Mouse (Mus musculus): Measurements from ENCODE around the gene Nrxn1. TPM values are rescaled to one million over a fixed set of nuclear protein-coding genes. Genes with fewer than 3 reads are reported as not detected.

Gene Nrxn1
- polyA plus RNA-seq, 1 experiment from 2014 or later: 1.9 TPM

GRCm38 (mm10) chr17:90934929-90935328, 157.9 kb downstream of the Nrxn1 start:
- WGBS: 70% methylated on average over 2 of the region's 2 CpGs
- H3K4me2 ChIP-seq (replicated peaks; ENCODE audit: low read depth): no peak overlapping the region

GRCm38 (mm10) chr17:90913320-90913719, 179.6 kb downstream of the Nrxn1 start:
- Histone ChIP-seq H3K4me3 (ENCODE audit: low read depth, low read length) (no peak overlapping the region), H3K9ac (ENCODE audit: low read length) (no peak overlapping the region), H3K4me2 (replicated peaks; ENCODE audit: low read depth) (no peak overlapping the region), H3K9me3 (ENCODE audit: control insufficient read depth, low read length) (no peaks in the 10 kb centered on the region), H3K27me3 (ENCODE audit: control insufficient read depth, insufficient read depth, low read length) (no peaks in the 10 kb centered on the region), H3K27ac (replicated peaks) (no peak overlapping the region), H3K4me1 (replicated peaks; ENCODE audit: control insufficient read depth, insufficient read depth) (no peaks in the 10 kb centered on the region), H3K36me3 (ENCODE audit: control insufficient read depth, insufficient read depth, low read length) (no peaks in the 10 kb centered on the region)
- DNase-seq (ENCODE audit: low spot score): no peak
- WGBS: 78% methylated on average over 2 of the region's 2 CpGs
- no peak for TF ChIP-seq CTCF (IDR thresholded peaks at IDR 0.05; ENCODE audit: low read depth)
- no peak for TF ChIP-seq EP300 (optimal IDR thresholded peaks at IDR 0.05)
- no peak for ATAC-seq (ENCODE audit: low FRiP score, low TSS enrichment)

More at GRCm38 (mm10) chr17:90934929-90935328, 157.9 kb downstream of the Nrxn1 start:
- Histone ChIP-seq H3K4me1 (replicated peaks; ENCODE audit: control insufficient read depth, insufficient read depth) (no peaks in the 10 kb centered on the region), H3K27ac (replicated peaks) (no peak overlapping the region), H3K27me3 (ENCODE audit: control insufficient read depth, insufficient read depth, low read length) (no peaks in the 10 kb centered on the region), H3K4me3 (ENCODE audit: low read depth, low read length) (no peak overlapping the region), H3K9ac (ENCODE audit: low read length) (no peak overlapping the region), H3K36me3 (ENCODE audit: control insufficient read depth, insufficient read depth, low read length) (no peaks in the 10 kb centered on the region), H3K9me3 (ENCODE audit: control insufficient read depth, low read length) (no peaks in the 10 kb centered on the region)
- TF ChIP-seq EP300 (optimal IDR thresholded peaks at IDR 0.05) (no peak), CTCF (IDR thresholded peaks at IDR 0.05; ENCODE audit: low read depth) (no peak)
- no peak for ATAC-seq (ENCODE audit: low FRiP score, low TSS enrichment)
- no peak for DNase-seq (ENCODE audit: low spot score)

- no peak for ATAC-seq (ENCODE audit: low FRiP score, low TSS enrichment)
- H3K9me3 ChIP-seq (ENCODE audit: control insufficient read depth, low read length): no peaks in the 10 kb centered on the region
- H3K36me3 ChIP-seq (ENCODE audit: control insufficient read depth, insufficient read depth, low read length): no peaks in the 10 kb centered on the region
- H3K4me3 ChIP-seq (ENCODE audit: low read depth, low read length): no peak overlapping the region
- H3K4me2 ChIP-seq (replicated peaks; ENCODE audit: low read depth): no peak overlapping the region
- no peak overlapping the region for H3K9ac ChIP-seq (ENCODE audit: low read length)
- no peak for TF ChIP-seq CTCF (IDR thresholded peaks at IDR 0.05; ENCODE audit: low read depth)
- no peak for TF ChIP-seq EP300 (optimal IDR thresholded peaks at IDR 0.05)
- no peaks in the 10 kb centered on the region for H3K4me1 ChIP-seq (replicated peaks; ENCODE audit: control insufficient read depth, insufficient read depth)
- no peak for DNase-seq (ENCODE audit: low spot score)
- H3K27me3 ChIP-seq (ENCODE audit: control insufficient read depth, insufficient read depth, low read length): no peaks in the 10 kb centered on the region
- WGBS: 70% methylated on average over 2 of the region's 2 CpGs
- no peak overlapping the region for H3K27ac ChIP-seq (replicated peaks)
Measured at GRCm38 (mm10) chr17:90912746-90913145, 180.1 kb downstream of the Nrxn1 start.

- Histone ChIP-seq H3K27me3 (ENCODE audit: control insufficient read depth, insufficient read depth, low read length) (no peaks in the 10 kb centered on the region), H3K36me3 (ENCODE audit: control insufficient read depth, insufficient read depth, low read length) (no peaks in the 10 kb centered on the region)
- ATAC-seq (ENCODE audit: low FRiP score, low TSS enrichment): no peak
Measured at GRCm38 (mm10) chr17:90912341-90912740, 180.5 kb downstream of the Nrxn1 start.

GRCm38 (mm10) chr17:90906118-90907093, 186.5 kb downstream of the Nrxn1 start:
- H3K36me3 ChIP-seq (ENCODE audit: control insufficient read depth, insufficient read depth, low read length): no peaks in the 10 kb centered on the region
- no peak overlapping the region for H3K4me3 ChIP-seq (ENCODE audit: low read depth, low read length)
- H3K9me3 ChIP-seq (ENCODE audit: control insufficient read depth, low read length): no peaks in the 10 kb centered on the region
- no peak overlapping the region for H3K27ac ChIP-seq (replicated peaks)
- TF ChIP-seq EP300 (optimal IDR thresholded peaks at IDR 0.05): no peak
- no peak for TF ChIP-seq CTCF (IDR thresholded peaks at IDR 0.05; ENCODE audit: low read depth)
- H3K4me2 ChIP-seq (replicated peaks; ENCODE audit: low read depth): no peak overlapping the region
- no peak overlapping the region for H3K9ac ChIP-seq (ENCODE audit: low read length)
- DNase-seq (ENCODE audit: low spot score) (no peak), ATAC-seq (ENCODE audit: low FRiP score, low TSS enrichment) (no peak)
- 76% methylated on average over 6 of the region's 6 CpGs for WGBS
- no peaks in the 10 kb centered on the region for H3K27me3 ChIP-seq (ENCODE audit: control insufficient read depth, insufficient read depth, low read length)
- no peaks in the 10 kb centered on the region for H3K4me1 ChIP-seq (replicated peaks; ENCODE audit: control insufficient read depth, insufficient read depth)

More at GRCm38 (mm10) chr17:90912341-90912740, 180.5 kb downstream of the Nrxn1 start:
- DNase-seq (ENCODE audit: low spot score): no peak
- no peak for TF ChIP-seq CTCF (IDR thresholded peaks at IDR 0.05; ENCODE audit: low read depth)
- TF ChIP-seq EP300 (optimal IDR thresholded peaks at IDR 0.05): no peak
- no peak overlapping the region for H3K9ac ChIP-seq (ENCODE audit: low read length)
- no peaks in the 10 kb centered on the region for H3K9me3 ChIP-seq (ENCODE audit: control insufficient read depth, low read length)
- no peak overlapping the region for H3K4me2 ChIP-seq (replicated peaks; ENCODE audit: low read depth)
- no peak overlapping the region for H3K4me3 ChIP-seq (ENCODE audit: low read depth, low read length)
- no peaks in the 10 kb centered on the region for H3K4me1 ChIP-seq (replicated peaks; ENCODE audit: control insufficient read depth, insufficient read depth)
- H3K27ac ChIP-seq (replicated peaks): no peak overlapping the region

- no peak for ATAC-seq (ENCODE audit: low FRiP score, low TSS enrichment)
Measured at GRCm38 (mm10) chr17:90905143-90905542, 187.7 kb downstream of the Nrxn1 start.

More at GRCm38 (mm10) chr17:90905143-90905542, 187.7 kb downstream of the Nrxn1 start:
- no peak overlapping the region for H3K4me2 ChIP-seq (replicated peaks; ENCODE audit: low read depth)
- no peaks in the 10 kb centered on the region for H3K27me3 ChIP-seq (ENCODE audit: control insufficient read depth, insufficient read depth, low read length)
- 77% methylated on average over 5 of the region's 5 CpGs for WGBS
- no peak for TF ChIP-seq CTCF (IDR thresholded peaks at IDR 0.05; ENCODE audit: low read depth)
- no peak for TF ChIP-seq EP300 (optimal IDR thresholded peaks at IDR 0.05)
- no peak overlapping the region for H3K9ac ChIP-seq (ENCODE audit: low read length)
- H3K27ac ChIP-seq (replicated peaks): no peak overlapping the region
- no peaks in the 10 kb centered on the region for H3K4me1 ChIP-seq (replicated peaks; ENCODE audit: control insufficient read depth, insufficient read depth)
- no peak overlapping the region for H3K4me3 ChIP-seq (ENCODE audit: low read depth, low read length)
- no peaks in the 10 kb centered on the region for H3K9me3 ChIP-seq (ENCODE audit: control insufficient read depth, low read length)
- DNase-seq (ENCODE audit: low spot score): no peak
- no peaks in the 10 kb centered on the region for H3K36me3 ChIP-seq (ENCODE audit: control insufficient read depth, insufficient read depth, low read length)
